Mouse (Mus musculus) stomach, postnatal 0 days (tissue): Measurements from ENCODE around the gene Mafg. TPM values are rescaled to one million over a fixed set of nuclear protein-coding genes. Genes with fewer than 3 reads are reported as not detected.

Experiments used
- ATAC-seq: fragments of 200-750 bp; cut with Nextera tagmentation; 2 replicates; pipeline ENCODE4 v1.8.0; 2017; ENCODE audit not compliant: low FRiP score, low TSS enrichment
- DNase-seq: peaks from one replicate; pipeline ENCODE4 v3.0.0-alpha.2; 2016; ENCODE audit warnings: low spot score
- H3K27ac ChIP-seq: fragments of 300-500 bp; sonication (generic); replicated peaks from 2 replicates; pipeline ENCODE4 v1.5.1; 2014; ENCODE audit warnings: mild to moderate bottlenecking, control low read depth
- H3K27me3 ChIP-seq: fragments of 300-500 bp; sonication (generic); 2 replicates; pipeline ENCODE4 v1.6.1; 2014; ENCODE audit warnings: low read length; ENCODE audit not compliant: control insufficient read depth, insufficient read depth
- H3K36me3 ChIP-seq: fragments of 300-500 bp; sonication (generic); 2 replicates; pipeline ENCODE4 v1.6.1; 2014; ENCODE audit warnings: low read length, mixed read lengths; ENCODE audit not compliant: control insufficient read depth, insufficient read depth
- H3K4me1 ChIP-seq: fragments of 300-500 bp; sonication (generic); replicated peaks from 2 replicates; pipeline ENCODE4 v1.6.1; 2014; ENCODE audit warnings: antibody characterized with exemption; ENCODE audit not compliant: control insufficient read depth, insufficient read depth
- H3K4me2 ChIP-seq: fragments of 300-500 bp; sonication (generic); replicated peaks from 2 replicates; pipeline ENCODE4 v1.6.1; 2014; ENCODE audit warnings: low read depth, mild to moderate bottlenecking, control low read depth, moderate library complexity
- H3K4me3 ChIP-seq: fragments of 300-500 bp; sonication (generic); 2 replicates; pipeline ENCODE4 v1.5.1; 2014; ENCODE audit warnings: low read depth, low read length, control low read depth
- H3K9ac ChIP-seq: fragments of 300-500 bp; sonication (generic); 2 replicates; pipeline ENCODE4 v1.6.1; 2014; ENCODE audit warnings: mild to moderate bottlenecking, low read length, control low read depth, mixed read lengths
- H3K9me3 ChIP-seq: fragments of 300-500 bp; sonication (generic); 2 replicates; pipeline ENCODE4 v1.6.1; 2016; ENCODE audit warnings: low read length; ENCODE audit not compliant: control insufficient read depth
- CTCF ChIP-seq: IDR thresholded peaks from 2 replicates; pipeline ENCODE4 v1.5.1; 2016; ENCODE audit warnings: antibody characterized with exemption, low read depth, mild to moderate bottlenecking, moderate library complexity
- EP300 ChIP-seq: optimal IDR thresholded peaks from 2 replicates; pipeline ENCODE3; 2016; ENCODE audit warnings: antibody characterized with exemption
- WGBS: fragments of 180-500 bp; shearing (Covaris S2); extraction: QIAGEN DNeasy Blood & Tissue Kit; methylation state at CpG from one replicate; pipeline ENCODE4 v1.1.7; 2014; 5-methylcytosine and 5-hydroxymethylcytosine counted together
- polyA plus RNA-seq: library from polyadenylated mRNA; unstranded; fragments of >200 nt; fragmentation: Nextera tagmentation; extraction: Ambion mirVana; gene quantifications from 2 replicates; pipeline ENCODE4 v1.2.1, GENCODE M21; 2015

Gene Mafg
- polyA plus RNA-seq, 1 experiment from 2014 or later = 21.3 TPM

GRCm38 (mm10) chr11:120582268-120582981 lies 51.0 kb downstream of the Mafg start:
- WGBS = 72% methylated on average over 8 of the region's 8 CpGs
- no peaks in the 10 kb centered on the region for H3K27me3 ChIP-seq
- H3K27ac ChIP-seq = peak overlapping the region; percentile 98
- peak overlapping the region; percentile 90 for H3K4me2 ChIP-seq
- peak overlapping the region; percentile 85 for H3K4me3 ChIP-seq
- ATAC-seq (no peak), DNase-seq (no peak)
- H3K36me3 ChIP-seq = peaks cover 26% of the 10 kb centered on the region
- peak overlapping the region; percentile 92 for H3K9ac ChIP-seq
- H3K9me3 ChIP-seq = no peaks in the 10 kb centered on the region
- TF ChIP-seq EP300 (no peak), CTCF (peak; percentile 70)
- H3K4me1 ChIP-seq = peaks cover 7% of the 10 kb centered on the region

- H3K4me1 ChIP-seq = peaks cover 7% of the 10 kb centered on the region
- WGBS = 5% methylated on average over 58 of the region's 75 CpGs
- peaks cover 26% of the 10 kb centered on the region for H3K36me3 ChIP-seq
- peak within 1 kb of the TSS; percentile 92 for H3K9ac ChIP-seq
- ATAC-seq = peak; percentile 48
- no peaks in the 10 kb centered on the region for H3K27me3 ChIP-seq
- no peak for TF ChIP-seq EP300
- TF ChIP-seq CTCF = peak; percentile 60
- H3K9me3 ChIP-seq = no peaks in the 10 kb centered on the region
- H3K27ac ChIP-seq = peak within 1 kb of the TSS; percentile 98
- H3K4me3 ChIP-seq = peak within 1 kb of the TSS; percentile 85
- H3K4me2 ChIP-seq = peak within 1 kb of the TSS; percentile 90
- peak; percentile 89 for DNase-seq
Measured at GRCm38 (mm10) chr11:120581490-120582267, 51.7 kb downstream of the Mafg start, which contains the start of gene Arhgdia. Gene Arhgdia, minus strand, starts transcription at chr11:120581624.

- Histone ChIP-seq H3K27me3 (no peaks in the 10 kb centered on the region), H3K9ac (peak overlapping the region; percentile 92), H3K4me3 (peak overlapping the region; percentile 85), H3K9me3 (no peaks in the 10 kb centered on the region), H3K4me2 (peak overlapping the region; percentile 90), H3K27ac (peak overlapping the region; percentile 98), H3K4me1 (peaks cover 7% of the 10 kb centered on the region), H3K36me3 (peaks cover 24% of the 10 kb centered on the region)
- no peak for TF ChIP-seq EP300
- TF ChIP-seq CTCF = no peak
- under 1% methylated on average over 31 of the region's 44 CpGs for WGBS
- DNase-seq = peak; percentile 70
- ATAC-seq = peak; percentile 54
Measured at GRCm38 (mm10) chr11:120580871-120581331, 52.5 kb downstream of the Mafg start.

- H3K27me3 ChIP-seq = no peaks in the 10 kb centered on the region
- H3K36me3 ChIP-seq = peaks cover 21% of the 10 kb centered on the region
- H3K9ac ChIP-seq = peak overlapping the region; percentile 92
- H3K9me3 ChIP-seq = no peaks in the 10 kb centered on the region
- peaks cover 7% of the 10 kb centered on the region for H3K4me1 ChIP-seq
- DNase-seq (peak; percentile 46), ATAC-seq (no peak)
- H3K4me2 ChIP-seq = peak overlapping the region; percentile 90
- peak overlapping the region; percentile 85 for H3K4me3 ChIP-seq
- 40% methylated on average over 7 of the region's 7 CpGs for WGBS
- H3K27ac ChIP-seq = peak overlapping the region; percentile 98
- TF ChIP-seq CTCF (no peak), EP300 (no peak)
Measured at GRCm38 (mm10) chr11:120580190-120580589, 53.2 kb downstream of the Mafg start.

GRCm38 (mm10) chr11:120579316-120580107 lies 53.9 kb downstream of the Mafg start:
- H3K27me3 ChIP-seq = no peaks in the 10 kb centered on the region
- H3K4me2 ChIP-seq = peak overlapping the region; percentile 90
- H3K4me3 ChIP-seq = peak overlapping the region; percentile 85
- H3K36me3 ChIP-seq = peaks cover 19% of the 10 kb centered on the region
- TF ChIP-seq EP300 (no peak), CTCF (peak; percentile 92)
- ATAC-seq = no peak
- peaks cover 8% of the 10 kb centered on the region for H3K4me1 ChIP-seq
- peak overlapping the region; percentile 92; the same call in 1 of the 2 replicates for H3K9ac ChIP-seq
- H3K9me3 ChIP-seq = no peaks in the 10 kb centered on the region
- DNase-seq = peak; percentile 75
- 54% methylated on average over 15 of the region's 15 CpGs for WGBS
- peak overlapping the region; percentile 98 for H3K27ac ChIP-seq
